Mouse (Mus musculus) large intestine, adult 2 months (tissue): ENCODE results near the gene Tbc1d24. TPM values are rescaled to one million over a fixed set of nuclear protein-coding genes. Genes with fewer than 3 reads are reported as not detected.
A peak's percentile ranks its signal among the peaks of the same experiment; 100 is the strongest.

ENCODE experiments used
- DNase-seq: peaks from one replicate; pipeline ENCODE4 v3.0.0-alpha.2; 2012; ENCODE audit warnings: low read depth, low spot score
- WGBS: fragments of 180-500 bp; shearing (Covaris S2); methylation state at CpG from one replicate; pipeline ENCODE4 v1.1.7; 2018; 5-methylcytosine and 5-hydroxymethylcytosine counted together
- polyA plus RNA-seq: library from polyadenylated mRNA; depleted of rRNA; stranded (reverse); fragments of >200 nt; gene quantifications from 2 replicates; pipeline ENCODE4 v1.2.3, GENCODE M21; 2012; rRNA removed

The Tbc1d24 gene
- polyA plus RNA-seq: 9.2 and 35.2 TPM in 2 replicates

GRCm38 (mm10) chr17:24205284-24205888 lies at the start of gene Tbc1d24:
Gene Tbc1d24, minus strand, starts transcription at chr17:24205562.
- 1% methylated on average over 61 of the region's 65 CpGs for WGBS
- DNase-seq: peak; percentile 31

GRCm38 (mm10) chr17:24252329-24252728 lies 47.0 kb upstream of the Tbc1d24 start:
- DNase-seq: no peak
- 99% methylated on average over 2 of the region's 2 CpGs for WGBS

GRCm38 (mm10) chr17:24251320-24252069 lies 46.1 kb upstream of the Tbc1d24 start, which contains the start of gene Ccnf:
Gene Ccnf, minus strand, starts transcription at chr17:24251484.
- DNase-seq: peak; percentile 94
- WGBS: under 1% methylated on average over 48 of the region's 48 CpGs

GRCm38 (mm10) chr17:24250988-24251319 lies 45.6 kb upstream of the Tbc1d24 start:
- DNase-seq: no peak
- under 1% methylated on average over 32 of the region's 32 CpGs for WGBS

- no peak for DNase-seq
- 100% methylated on average over 2 of the region's 2 CpGs for WGBS
These were observed 43.3 kb upstream of the Tbc1d24 start for GRCm38 (mm10) chr17:24248641-24249040.

- no peak for DNase-seq
- 93% methylated on average over 8 of the region's 8 CpGs for WGBS
These were observed 38.7 kb upstream of the Tbc1d24 start for GRCm38 (mm10) chr17:24244061-24244460.

GRCm38 (mm10) chr17:24243311-24243969 lies 38.1 kb upstream of the Tbc1d24 start:
- WGBS: 82% methylated on average over 4 of the region's 4 CpGs
- DNase-seq: no peak

GRCm38 (mm10) chr17:24236921-24237320 lies 31.6 kb upstream of the Tbc1d24 start:
- WGBS: 97% methylated on average over 7 of the region's 7 CpGs
- DNase-seq: no peak

GRCm38 (mm10) chr17:24236479-24236878 lies 31.1 kb upstream of the Tbc1d24 start:
- no peak for DNase-seq
- WGBS: 97% methylated on average over 1 of the region's 1 CpGs

- WGBS: 86% methylated on average over 7 of the region's 7 CpGs
- no peak for DNase-seq
These were observed 22.6 kb upstream of the Tbc1d24 start for GRCm38 (mm10) chr17:24227941-24228340.

- WGBS: 90% methylated on average over 8 of the region's 8 CpGs
- no peak for DNase-seq
These were observed 21.4 kb upstream of the Tbc1d24 start for GRCm38 (mm10) chr17:24226721-24227120.

GRCm38 (mm10) chr17:24225851-24226250 lies 20.5 kb upstream of the Tbc1d24 start:
- no peak for DNase-seq
- 95% methylated on average over 5 of the region's 5 CpGs for WGBS

- 87% methylated on average over 10 of the region's 10 CpGs for WGBS
These were observed 19.4 kb upstream of the Tbc1d24 start for GRCm38 (mm10) chr17:24224741-24225140.

GRCm38 (mm10) chr17:24223513-24223912 lies 18.2 kb upstream of the Tbc1d24 start:
- no peak for DNase-seq
- 85% methylated on average over 5 of the region's 5 CpGs for WGBS

More at GRCm38 (mm10) chr17:24224741-24225140, 19.4 kb upstream of the Tbc1d24 start:
- DNase-seq: no peak

- WGBS: 80% methylated on average over 6 of the region's 6 CpGs
- no peak for DNase-seq
These were observed 17.3 kb upstream of the Tbc1d24 start for GRCm38 (mm10) chr17:24222653-24223052.

- WGBS: 4% methylated on average over 41 of the region's 41 CpGs
- peak; percentile 90 for DNase-seq
These were observed 15.4 kb upstream of the Tbc1d24 start, which contains the start of gene Tedc2 for GRCm38 (mm10) chr17:24220435-24221411. Gene Tedc2, minus strand, starts transcription at chr17:24220851.

GRCm38 (mm10) chr17:24216836-24217235 lies 11.5 kb upstream of the Tbc1d24 start:
- no peak for DNase-seq
- 87% methylated on average over 4 of the region's 4 CpGs for WGBS

GRCm38 (mm10) chr17:24213186-24213585 lies 7.8 kb upstream of the Tbc1d24 start:
- 49% methylated on average over 6 of the region's 6 CpGs for WGBS
- DNase-seq: no peak

- DNase-seq: no peak
- 54% methylated on average over 5 of the region's 5 CpGs for WGBS
These were observed 7.2 kb upstream of the Tbc1d24 start for GRCm38 (mm10) chr17:24212441-24213018.
